Mouse (Mus musculus): ENCODE results near the gene Gm3264.
"Not testable (repeated sequence)": the region's sequence is repeated elsewhere in the genome, so short reads cannot be mapped to it uniquely, and the experiment has no call there.

The Gm3264 gene

DNA sequence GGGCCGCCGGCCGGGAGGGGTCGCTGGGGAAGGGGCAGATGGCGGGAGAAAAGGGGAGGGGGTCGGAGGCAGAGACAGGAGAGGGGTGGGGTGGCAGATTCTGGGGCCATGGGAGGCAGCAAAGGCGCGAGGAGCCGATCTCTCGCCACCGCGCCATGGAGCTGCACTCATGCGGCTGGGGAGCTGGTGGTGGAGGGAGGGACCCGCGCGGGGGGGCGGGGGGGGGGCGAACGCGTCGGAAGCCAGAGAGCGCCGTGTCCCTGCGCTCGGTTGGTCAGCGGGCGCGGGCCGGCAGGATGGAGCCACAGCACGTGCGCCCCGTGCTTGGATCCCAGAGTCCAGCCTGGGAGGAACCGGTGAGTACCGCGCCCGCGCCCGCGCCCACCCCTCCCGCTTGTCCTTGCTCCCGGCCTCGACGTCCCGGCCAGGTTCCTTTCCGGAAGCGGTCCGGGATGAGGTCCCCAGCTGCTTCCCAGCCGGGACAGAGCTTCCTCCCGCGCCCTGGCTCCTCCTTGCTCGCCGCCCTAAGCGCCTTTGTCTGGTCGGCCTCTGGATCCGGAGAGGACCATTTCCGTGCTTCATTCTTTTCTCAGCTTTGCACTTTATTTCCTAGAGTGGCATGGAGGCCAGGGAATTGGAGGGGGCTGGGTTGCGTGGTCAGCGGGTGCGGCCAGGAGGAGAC lies at the start of gene Gm3264:
TSS of gene Gm3264 (plus strand) at position 278 of the 682 bp plus-strand sequence.
- peak in 1 of 2 experiments; percentile 7 for DNase-seq (ENCODE audit: low spot score in 2 of 2)

GRCm38 (mm10) chr14:4806421-4806820 lies 49.0 kb upstream of the Gm3264 start:
- DNase-seq (ENCODE audit: low spot score in 2 of 2) = not testable (repeated sequence)

- DNase-seq (ENCODE audit: low spot score in 2 of 2) = not testable (repeated sequence)
These were observed 33.4 kb upstream of the Gm3264 start for GRCm38 (mm10) chr14:4821950-4822349.

- DNase-seq (ENCODE audit: low spot score in 2 of 2) = not testable (repeated sequence)
These were observed 17.6 kb upstream of the Gm3264 start, which contains the start of gene Gm3269 for GRCm38 (mm10) chr14:4837806-4838205. Gene Gm3269 (plus strand): TSS chr14:4838106.

DNA sequence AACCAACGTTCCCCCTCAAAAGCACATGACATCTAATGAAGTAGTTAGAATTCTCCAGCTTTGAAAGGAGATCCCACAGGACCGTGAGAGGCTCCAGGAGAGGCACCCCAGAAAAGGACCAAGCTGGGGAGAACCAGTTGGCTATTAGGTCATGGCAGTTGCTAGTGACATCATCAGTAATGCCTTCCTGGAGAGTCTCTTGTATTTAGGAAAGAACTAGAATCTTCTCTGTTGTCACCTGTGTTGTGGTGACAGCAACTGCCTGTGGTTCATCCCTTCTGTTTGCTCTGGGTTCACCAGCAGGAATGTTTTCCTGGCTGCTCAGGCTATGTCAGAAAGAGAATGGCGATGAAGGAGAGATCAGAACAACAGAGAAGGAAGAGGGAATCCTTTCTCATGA lies 36.7 kb downstream of the Gm3264 start, which contains the start of gene Gm3278:
TSS of gene Gm3278 (plus strand) at position 301 of the 400 bp plus-strand sequence.
- not testable (repeated sequence) for DNase-seq (ENCODE audit: low spot score in 2 of 2)

Measured in frontal cortex, postnatal 10 days (tissue).